Mouse (Mus musculus) heart, postnatal 0 days (tissue): ENCODE measurements around the gene 6330403K07Rik.

ENCODE experiments used
- CTCF ChIP-seq: IDR thresholded peaks from 2 replicates; pipeline ENCODE4 v1.5.1; 2016; ENCODE audit warnings: antibody characterized with exemption, control low read depth, low read depth
- EP300 ChIP-seq: IDR thresholded peaks from 2 replicates; pipeline ENCODE4 v1.6.1; 2016; ENCODE audit warnings: antibody characterized with exemption, low read depth

DNA sequence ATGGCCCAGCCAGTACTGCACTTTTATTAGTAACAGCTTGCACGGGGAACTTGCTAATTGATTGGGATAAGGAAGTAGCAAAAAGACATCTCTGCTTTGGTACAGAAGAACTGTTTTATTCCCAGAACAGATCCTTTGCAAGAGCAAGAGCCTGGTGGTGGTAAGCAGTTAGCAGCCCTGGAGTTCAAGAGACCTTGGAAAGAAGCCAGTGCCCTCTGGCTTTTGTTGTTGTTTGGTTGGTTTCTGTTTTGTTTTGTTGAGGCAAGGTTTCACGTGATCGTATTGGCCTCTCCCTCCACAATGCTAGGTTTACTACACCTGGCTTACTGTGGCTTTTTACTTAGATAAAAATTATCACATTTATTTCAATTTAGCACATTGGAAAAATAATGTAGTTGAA lies 5.0 kb downstream of the 6330403K07Rik start:
- no peak for TF ChIP-seq CTCF
- TF ChIP-seq EP300: no peak
